Mouse (Mus musculus) heart, postnatal 10 days (tissue): ENCODE results near the gene Crip3. TPM values are rescaled to one million over a fixed set of nuclear protein-coding genes. Genes with fewer than 3 reads are reported as not detected.

Experiments used
- DNase-seq, 2 experiments: peaks; one replicate each; pipeline ENCODE4 v3.0.0; 2021
- intact Hi-C: fragments of 180-260 bp; cut with DNase I; formaldehyde crosslinking; loops from one replicate; pipeline ENCODE4 v1.15.1; 2025
- total RNA-seq, 2 experiments: library from RNA; stranded (reverse); gene quantifications; 2 replicates each; pipeline ENCODE4 v1.2.3; 2021

Gene Crip3
- total RNA-seq, 2 experiments from 2014 or later = 0.26 TPM; not detected in 1

DNA sequence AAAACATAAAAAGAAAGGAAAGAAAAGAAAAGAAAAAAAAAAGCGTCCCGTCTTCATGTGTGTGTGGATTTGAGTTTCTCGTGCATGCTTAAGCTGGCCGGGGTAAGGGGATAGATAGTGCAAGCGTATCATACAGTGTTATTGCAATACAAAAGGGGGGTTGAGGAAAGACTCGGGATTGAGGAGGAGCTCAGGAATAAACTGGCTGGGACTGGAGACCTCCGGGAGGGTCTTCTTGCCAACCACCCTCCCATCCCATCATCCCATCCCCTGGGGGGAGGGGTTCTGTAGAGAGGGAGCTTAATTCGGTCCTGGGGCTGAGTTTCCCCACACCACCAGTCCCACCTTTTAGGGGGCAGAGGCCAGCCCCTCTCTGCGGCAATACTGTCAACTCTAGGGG, 25.8 kb downstream of the Crip3 start:
- intact Hi-C loops = no loop called here
- DNase-seq = no peak

GRCm38 (mm10) chr17:46455110-46455691, 26.5 kb downstream of the Crip3 start:
- peak in 1 of 2 experiments; percentile 51 for DNase-seq
- intact Hi-C loops = no loop called here

- intact Hi-C loops = no loop called here
- DNase-seq = peak in 1 of 2 experiments; percentile 47
Measured at GRCm38 (mm10) chr17:46457791-46458190, 29.1 kb downstream of the Crip3 start.

DNA sequence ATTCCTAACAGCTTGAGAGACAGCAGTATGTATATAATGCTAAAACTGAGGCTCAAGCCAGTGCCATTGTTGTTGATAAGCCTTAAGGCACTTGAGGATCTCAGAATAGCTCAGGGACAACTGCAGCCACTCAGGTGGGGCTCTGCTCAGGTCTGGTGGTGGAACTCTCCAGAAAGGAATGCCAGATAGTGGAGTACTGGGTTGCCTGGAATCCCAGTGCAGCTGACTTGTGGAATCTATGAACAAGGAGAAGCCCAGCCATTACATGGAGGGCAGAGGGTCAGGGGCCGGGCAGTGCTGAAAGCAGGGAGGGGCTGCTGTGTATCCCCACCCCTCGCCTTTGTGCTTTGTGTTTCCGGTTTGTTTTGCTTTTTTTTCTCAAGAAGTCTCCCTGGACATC, 29.7 kb downstream of the Crip3 start:
- peak; percentile 61 to 62 for DNase-seq
- intact Hi-C loops = no loop called here

- intact Hi-C loops = no loop called here
- no peak for DNase-seq
Measured at GRCm38 (mm10) chr17:46460673-46461072, 31.9 kb downstream of the Crip3 start.

GRCm38 (mm10) chr17:46461347-46461746, 32.6 kb downstream of the Crip3 start:
- DNase-seq = no peak
- intact Hi-C loops = no loop called here

DNA sequence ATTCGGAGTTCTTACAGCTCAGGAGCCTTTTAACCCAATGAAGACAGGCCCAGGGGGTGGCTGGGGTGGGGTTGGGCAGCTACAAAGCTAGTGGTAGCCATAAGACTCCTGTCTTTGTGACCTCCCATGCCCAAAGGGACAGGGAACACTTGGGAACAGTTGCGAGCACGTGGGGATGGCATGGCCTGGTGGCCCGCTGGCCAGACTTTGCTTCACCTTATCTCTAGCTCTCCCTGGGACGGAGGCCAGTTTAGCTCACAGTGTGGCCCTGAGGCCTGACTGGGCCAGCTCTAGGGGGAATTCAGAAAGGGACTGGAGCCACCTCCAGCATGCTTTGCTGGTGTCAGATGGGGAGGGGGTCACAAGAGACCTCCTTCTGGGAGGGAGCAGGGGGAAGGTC, 33.5 kb downstream of the Crip3 start:
- DNase-seq = peak; percentile 79 to 85
- intact Hi-C loops = no loop called here

- intact Hi-C loops = no loop called here
Measured at GRCm38 (mm10) chr17:46467830-46468229, 39.1 kb downstream of the Crip3 start.

GRCm38 (mm10) chr17:46476601-46477000, 47.9 kb downstream of the Crip3 start:
- DNase-seq = no peak
- intact Hi-C loops = no loop called here

More at GRCm38 (mm10) chr17:46467830-46468229, 39.1 kb downstream of the Crip3 start:
- DNase-seq = no peak

DNA sequence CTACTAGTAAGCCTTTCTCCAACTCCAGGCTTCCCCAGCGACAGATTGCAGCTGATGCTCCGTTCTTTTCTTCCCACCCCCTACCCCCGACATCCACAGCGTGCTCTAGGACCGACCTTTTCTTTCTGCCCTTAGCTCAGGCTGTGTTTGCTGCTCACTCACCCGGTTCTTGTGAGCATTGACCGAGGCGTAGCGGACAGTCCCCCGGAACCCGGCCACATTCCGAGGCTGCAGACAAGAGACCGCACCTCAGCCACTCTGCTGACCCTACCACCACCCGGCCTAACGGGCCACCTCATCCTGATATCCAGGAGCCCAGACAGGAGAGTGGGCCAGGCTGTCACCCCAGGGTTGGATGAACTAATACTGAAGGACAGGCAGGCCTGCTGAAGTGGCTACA, 48.6 kb downstream of the Crip3 start:
- intact Hi-C loops = no loop called here
- DNase-seq = no peak

Other genes starting within 250 kb of the Crip3 start
- 10 to 100 TPM; 11.6 to 15.9 TPM for gene Polh, start 226.3 kb upstream of the Crip3 start, total RNA-seq
- gene Xpo5, start 226.1 kb upstream of the Crip3 start, total RNA-seq = 10 to 100 TPM; 21.6 to 27.4 TPM
- 10 to 100 TPM; 23.8 to 26.9 TPM for gene Polr1c, start 180.9 kb upstream of the Crip3 start, total RNA-seq
- 10 to 100 TPM; 69.3 to 75.1 TPM for gene Yipf3, start 180.8 kb upstream of the Crip3 start, total RNA-seq
- gene Lrrc73, start 175.4 kb upstream of the Crip3 start, total RNA-seq = under 1 TPM; 0.38 to 0.40 TPM
- gene Tjap1, start 145.9 kb upstream of the Crip3 start, total RNA-seq = 10 to 100 TPM; 54.0 to 56.3 TPM
- 1 to 10 TPM in 1 of 2 experiments, under 1 TPM in 1; 0.57 to 1.0 TPM for gene Dlk2, start 131.5 kb upstream of the Crip3 start, total RNA-seq
- 1 to 10 TPM; 5.4 to 6.1 TPM for gene Abcc10, start 100.6 kb upstream of the Crip3 start, total RNA-seq
- gene Zfp318, start 45.2 kb upstream of the Crip3 start, total RNA-seq = 10 to 100 TPM; 22.5 to 25.3 TPM
- not detected for gene Slc22a7, start 9.5 kb downstream of the Crip3 start, total RNA-seq
- under 1 TPM; 0.40 to 0.48 TPM for gene Ttbk1, start 58.7 kb downstream of the Crip3 start, total RNA-seq
- gene Dnph1, start 67.8 kb downstream of the Crip3 start, total RNA-seq = 1 to 10 TPM; 3.7 to 4.0 TPM
- gene Cul9, start 117.5 kb downstream of the Crip3 start, total RNA-seq = 10 to 100 TPM; 13.8 to 18.8 TPM
- 100 to 1,000 TPM; 129 to 134 TPM for gene Srf, start 127.2 kb downstream of the Crip3 start, total RNA-seq
- gene Ptk7, start 200.6 kb downstream of the Crip3 start, total RNA-seq = 10 to 100 TPM; 19.5 to 22.3 TPM
- 10 to 100 TPM; 23.8 to 28.2 TPM for gene Klc4, start 217.1 kb downstream of the Crip3 start, total RNA-seq
- gene Mrpl2, start 217.3 kb downstream of the Crip3 start, total RNA-seq = 100 to 1,000 TPM; 117 to 122 TPM
- 10 to 100 TPM; 56.1 to 62.2 TPM for gene Cul7, start 221.4 kb downstream of the Crip3 start, total RNA-seq
- gene Rrp36, start 245.4 kb downstream of the Crip3 start, total RNA-seq = 10 to 100 TPM; 12.9 to 19.0 TPM
- gene Mea1, start 249.9 kb downstream of the Crip3 start, total RNA-seq = 10 to 100 TPM; 62.3 to 67.2 TPM